Mouse (Mus musculus) MEL (cell line): ENCODE measurements around the gene Tnfsf10.

Source experiments
- CTCF ChIP-seq, 3 experiments: IDR thresholded peaks in 2 of 3; conservative IDR thresholded peaks in 1 of 3; 2 replicates each; pipeline ENCODE4 v1.5.1; 2011 to 2012; ENCODE audit warnings: low read length in 3 of 3, low read depth in 2 of 3, mild to moderate bottlenecking in 2 of 3, improper control_type of control experiment in 1 of 3, inconsistent platforms in 1 of 3, mixed read lengths in 1 of 3, moderate library complexity in 1 of 3; ENCODE audit not compliant: control insufficient read depth in 1 of 3, insufficient read depth in 1 of 3, poor library complexity in 1 of 3, severe bottlenecking in 1 of 3
- EP300 ChIP-seq, 2 experiments: IDR thresholded peaks; 2 replicates each; pipeline ENCODE4 v1.6.1; 2011; ENCODE audit warnings: improper control_type of control experiment in 2 of 2, low read length in 2 of 2, low read depth in 1 of 2, mild to moderate bottlenecking in 1 of 2
- GATA1 ChIP-seq: IDR thresholded peaks from 2 replicates; pipeline ENCODE4 v1.6.1; 2011; ENCODE audit warnings: low read depth, low read length, improper control_type of control experiment
- POLR2AphosphoS2 ChIP-seq: IDR thresholded peaks from 2 replicates; pipeline ENCODE4 v1.6.1; 2011; ENCODE audit warnings: low read length, improper control_type of control experiment
- TAL1 ChIP-seq: IDR thresholded peaks from 2 replicates; pipeline ENCODE4 v1.6.1; 2012; ENCODE audit warnings: mild to moderate bottlenecking, inconsistent platforms, low read length, moderate library complexity, mixed read lengths
- USF1 ChIP-seq: IDR thresholded peaks from 2 replicates; pipeline ENCODE4 v1.6.1; 2014; ENCODE audit warnings: low read depth, mild to moderate bottlenecking, inconsistent platforms, low read length, improper control_type of control experiment, moderate library complexity
- ZNF384 ChIP-seq: IDR thresholded peaks from 2 replicates; pipeline ENCODE4 v1.6.1; 2012; ENCODE audit warnings: low read depth, mild to moderate bottlenecking, inconsistent platforms, low read length, improper control_type of control experiment

DNA sequence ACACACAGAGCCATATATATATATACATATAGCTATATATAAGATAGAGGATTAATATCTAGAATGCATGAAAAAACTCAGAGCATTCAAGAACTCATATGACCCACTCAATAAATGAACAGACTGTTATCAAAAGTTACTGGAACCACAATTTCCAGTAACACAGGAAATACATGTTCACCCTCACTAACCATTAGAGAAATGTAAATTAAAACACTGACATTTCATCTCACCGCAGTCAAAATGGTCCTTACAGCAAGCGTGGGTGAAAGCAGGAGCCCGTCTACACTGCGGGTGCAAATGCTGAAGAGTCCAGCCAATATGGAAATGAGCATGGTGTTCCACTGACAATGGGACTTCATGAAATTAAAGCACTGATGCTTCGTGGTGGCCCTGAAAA, 13.9 kb downstream of the Tnfsf10 start:
- TF ChIP-seq CTCF (IDR thresholded peaks at IDR 0.05 in 2 of 3, conservative IDR thresholded peaks at IDR 0.05 in 1 of 3; ENCODE audit: control insufficient read depth in 1 of 3, insufficient read depth in 1 of 3, low read depth in 2 of 3, low read length in 3 of 3, poor library complexity in 1 of 3, severe bottlenecking in 1 of 3), result no peak
- no peak for TF ChIP-seq ZNF384
- no peak for TF ChIP-seq USF1
- no peak for TF ChIP-seq POLR2AphosphoS2
- no peak for TF ChIP-seq EP300 (IDR thresholded peaks at IDR 0.05; ENCODE audit: low read depth in 1 of 2, low read length in 2 of 2)
- no peak for TF ChIP-seq TAL1
- no peak for TF ChIP-seq GATA1
